Mouse (Mus musculus) lung, postnatal 0 days (tissue): ENCODE measurements around the gene Ugcg. TPM values are rescaled to one million over a fixed set of nuclear protein-coding genes. Genes with fewer than 3 reads are reported as not detected.

Source experiments
- ATAC-seq: fragments of 200-750 bp; cut with Nextera tagmentation; 2 replicates; pipeline ENCODE4 v1.8.0; 2017; ENCODE audit warnings: moderate library complexity
- DNase-seq: peaks from one replicate; pipeline ENCODE4 v3.0.0-alpha.2; 2016; ENCODE audit warnings: low spot score
- H3K27ac ChIP-seq: fragments of 300-500 bp; sonication (generic); 2 replicates; pipeline ENCODE4 v1.5.1; 2014; ENCODE audit warnings: antibody characterized with exemption, mild to moderate bottlenecking, low read length, mixed read lengths
- H3K27me3 ChIP-seq: fragments of 300-500 bp; sonication (generic); replicated peaks from 2 replicates; pipeline ENCODE4 v1.6.1; 2014; ENCODE audit warnings: low read length, mixed read lengths; ENCODE audit not compliant: insufficient read depth
- H3K36me3 ChIP-seq: fragments of 300-500 bp; sonication (generic); 2 replicates; pipeline ENCODE4 v1.6.1; 2014; ENCODE audit warnings: low read length, mixed read lengths; ENCODE audit not compliant: insufficient read depth
- H3K4me1 ChIP-seq: fragments of 300-500 bp; sonication (generic); 2 replicates; pipeline ENCODE4 v1.6.1; 2014; ENCODE audit warnings: antibody characterized with exemption, low read depth, low read length, mixed read lengths; ENCODE audit not compliant: insufficient read depth
- H3K4me2 ChIP-seq: fragments of 300-500 bp; sonication (generic); replicated peaks from 2 replicates; pipeline ENCODE4 v1.6.1; 2014; ENCODE audit warnings: low read depth, mild to moderate bottlenecking, low read length, moderate library complexity, mixed read lengths
- H3K4me3 ChIP-seq: fragments of 300-500 bp; sonication (generic); 2 replicates; pipeline ENCODE4 v1.5.1; 2014; ENCODE audit warnings: low read depth, low read length
- H3K9ac ChIP-seq: fragments of 300-500 bp; sonication (generic); replicated peaks from 2 replicates; pipeline ENCODE4 v1.6.1; 2014; ENCODE audit warnings: low read depth, mild to moderate bottlenecking
- H3K9me3 ChIP-seq: fragments of 300-500 bp; sonication (generic); 2 replicates; pipeline ENCODE4 v1.6.1; 2016; ENCODE audit warnings: low read length, mixed read lengths
- CTCF ChIP-seq: IDR thresholded peaks from 2 replicates; pipeline ENCODE4 v1.5.1; 2016; ENCODE audit warnings: antibody characterized with exemption, mild to moderate bottlenecking
- EP300 ChIP-seq: IDR thresholded peaks from 2 replicates; pipeline ENCODE4 v1.6.1; 2016; ENCODE audit warnings: antibody characterized with exemption, mild to moderate bottlenecking, control low read depth
- WGBS: fragments of 180-500 bp; shearing (Covaris S2); extraction: QIAGEN DNeasy Blood & Tissue Kit; methylation state at CpG from one replicate; pipeline ENCODE4 v1.1.7; 2014; 5-methylcytosine and 5-hydroxymethylcytosine counted together
- polyA plus RNA-seq: library from polyadenylated mRNA; unstranded; fragments of >200 nt; fragmentation: Nextera tagmentation; extraction: Ambion mirVana; gene quantifications from 2 replicates; pipeline ENCODE4 v1.2.1, GENCODE M21; 2015

Ugcg gene
- polyA plus RNA-seq, 1 experiment from 2014 or later, result 13.8 TPM

- peaks cover 8% of the 10 kb centered on the region; the same call in 1 of the 2 replicates for H3K4me1 ChIP-seq
- ATAC-seq (no peak; the same call in 1 of the 2 replicates), DNase-seq (no peak)
- H3K9me3 ChIP-seq, result no peaks in the 10 kb centered on the region
- H3K4me3 ChIP-seq, result no peak overlapping the region
- H3K27ac ChIP-seq, result no peak overlapping the region
- no peaks in the 10 kb centered on the region for H3K27me3 ChIP-seq
- WGBS, result 72% methylated on average over 4 of the region's 4 CpGs
- no peak overlapping the region for H3K4me2 ChIP-seq
- H3K9ac ChIP-seq, result no peak overlapping the region
- H3K36me3 ChIP-seq, result no peaks in the 10 kb centered on the region; the same call in 1 of the 2 replicates
- no peak for TF ChIP-seq CTCF
- TF ChIP-seq EP300, result no peak
Measured at GRCm38 (mm10) chr4:59204616-59205015, 15.6 kb downstream of the Ugcg start.

- Histone ChIP-seq H3K9me3 (no peaks in the 10 kb centered on the region), H3K27me3 (no peaks in the 10 kb centered on the region), H3K36me3 (peaks cover 4% of the 10 kb centered on the region; the same call in 1 of the 2 replicates), H3K4me2 (no peak overlapping the region), H3K4me3 (no peak overlapping the region), H3K4me1 (peaks cover 4% of the 10 kb centered on the region; the same call in 1 of the 2 replicates), H3K9ac (no peak overlapping the region), H3K27ac (no peak overlapping the region)
- no peak for TF ChIP-seq CTCF
- no peak for TF ChIP-seq EP300
- no peak for ATAC-seq
- WGBS, result 41% methylated on average over 2 of the region's 2 CpGs
- DNase-seq, result no peak
Measured at GRCm38 (mm10) chr4:59205758-59206340, 16.8 kb downstream of the Ugcg start.

DNA sequence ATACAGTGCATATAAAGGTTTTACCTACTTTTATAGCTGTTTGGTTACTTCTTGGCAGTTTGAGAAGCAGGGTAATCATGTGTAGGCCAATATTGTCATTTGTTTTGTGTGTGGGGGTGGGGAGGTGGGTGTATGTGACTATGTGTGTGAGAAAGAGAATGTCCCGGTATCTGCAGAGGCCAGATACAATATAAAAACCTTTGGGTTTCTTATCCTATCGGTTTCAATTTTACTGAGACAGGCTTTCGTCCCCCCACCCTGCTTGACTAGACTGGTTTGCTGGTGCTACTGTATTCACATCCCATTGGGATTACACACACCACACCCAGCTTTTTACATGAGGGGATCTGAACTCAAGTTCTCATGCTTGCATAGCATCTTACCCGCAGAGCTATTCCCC, 17.5 kb downstream of the Ugcg start:
- TF ChIP-seq EP300 (no peak), CTCF (no peak)
- WGBS, result 66% methylated on average over 4 of the region's 4 CpGs

GRCm38 (mm10) chr4:59208607-59209006, 19.6 kb downstream of the Ugcg start:
- no peak for TF ChIP-seq CTCF
- TF ChIP-seq EP300, result no peak
- H3K4me3 ChIP-seq, result no peak overlapping the region
- no peak overlapping the region for H3K4me2 ChIP-seq
- no peaks in the 10 kb centered on the region for H3K9me3 ChIP-seq
- H3K27ac ChIP-seq, result no peak overlapping the region
- ATAC-seq (no peak), DNase-seq (no peak)
- no peak overlapping the region for H3K9ac ChIP-seq
- no peaks in the 10 kb centered on the region for H3K4me1 ChIP-seq
- H3K27me3 ChIP-seq, result no peaks in the 10 kb centered on the region
- H3K36me3 ChIP-seq, result peaks cover 4% of the 10 kb centered on the region; the same call in 1 of the 2 replicates
- 70% methylated on average over 4 of the region's 4 CpGs for WGBS

More for the DNA sequence above, 17.5 kb downstream of the Ugcg start:
- ATAC-seq, result no peak
- no peak overlapping the region for H3K9ac ChIP-seq
- no peak overlapping the region for H3K27ac ChIP-seq
- no peaks in the 10 kb centered on the region for H3K9me3 ChIP-seq
- H3K4me2 ChIP-seq, result no peak overlapping the region
- H3K27me3 ChIP-seq, result no peaks in the 10 kb centered on the region
- peaks cover 4% of the 10 kb centered on the region; the same call in 1 of the 2 replicates for H3K4me1 ChIP-seq
- no peak for DNase-seq
- H3K36me3 ChIP-seq, result peaks cover 4% of the 10 kb centered on the region; the same call in 1 of the 2 replicates
- no peak overlapping the region for H3K4me3 ChIP-seq

- no peak overlapping the region for H3K4me2 ChIP-seq
Measured at GRCm38 (mm10) chr4:59211181-59211580, 22.1 kb downstream of the Ugcg start.

GRCm38 (mm10) chr4:59213833-59214232, 24.8 kb downstream of the Ugcg start:
- DNase-seq (no peak), ATAC-seq (no peak)
- peaks cover 8% of the 10 kb centered on the region; the same call in 1 of the 2 replicates for H3K36me3 ChIP-seq
- no peaks in the 10 kb centered on the region for H3K4me1 ChIP-seq
- TF ChIP-seq CTCF, result no peak
- no peak overlapping the region for H3K4me2 ChIP-seq
- no peak overlapping the region for H3K9ac ChIP-seq
- no peaks in the 10 kb centered on the region for H3K9me3 ChIP-seq
- no peak overlapping the region for H3K4me3 ChIP-seq
- no peaks in the 10 kb centered on the region for H3K27me3 ChIP-seq
- 74% methylated on average over 4 of the region's 4 CpGs for WGBS
- H3K27ac ChIP-seq, result no peak overlapping the region

More at GRCm38 (mm10) chr4:59211181-59211580, 22.1 kb downstream of the Ugcg start:
- Histone ChIP-seq H3K4me3 (no peak overlapping the region), H3K36me3 (peaks cover 8% of the 10 kb centered on the region; the same call in 1 of the 2 replicates), H3K9me3 (no peaks in the 10 kb centered on the region), H3K27ac (no peak overlapping the region), H3K4me1 (no peaks in the 10 kb centered on the region), H3K9ac (no peak overlapping the region), H3K27me3 (no peaks in the 10 kb centered on the region)
- DNase-seq, result peak; percentile 38
- no peak for ATAC-seq
- WGBS, result 53% methylated on average over 9 of the region's 9 CpGs
- no peak for TF ChIP-seq EP300
- TF ChIP-seq CTCF, result no peak
